Mouse (Mus musculus): ENCODE measurements around the gene Hcst. TPM values are rescaled to one million over a fixed set of nuclear protein-coding genes. Genes with fewer than 3 reads are reported as not detected.

The Hcst gene
- polyA plus RNA-seq, 1 experiment from 2014 or later, result 2.0 TPM

- Histone ChIP-seq H3K36me3 (ENCODE audit: control insufficient read depth, insufficient read depth, low read length) (no peaks in the 10 kb centered on the region), H3K4me2 (ENCODE audit: low read depth, low read length) (no peak overlapping the region), H3K4me1 (replicated peaks; ENCODE audit: control insufficient read depth, insufficient read depth, low read length) (no peaks in the 10 kb centered on the region; the same call in 1 of the 2 replicates), H3K27me3 (ENCODE audit: control insufficient read depth, insufficient read depth, low read depth, low read length) (peaks cover 70% of the 10 kb centered on the region), H3K4me3 (ENCODE audit: low read length) (no peak overlapping the region), H3K9me3 (ENCODE audit: control insufficient read depth, low read length) (no peaks in the 10 kb centered on the region), H3K9ac (ENCODE audit: low read length) (no peak overlapping the region), H3K27ac (ENCODE audit: low read length) (no peak overlapping the region)
- ATAC-seq (ENCODE audit: low read depth), result no peak
- 8% methylated on average over 6 of the region's 6 CpGs for WGBS
These were observed 34.6 kb upstream of the Hcst start for GRCm38 (mm10) chr7:30454259-30454658.

DNA sequence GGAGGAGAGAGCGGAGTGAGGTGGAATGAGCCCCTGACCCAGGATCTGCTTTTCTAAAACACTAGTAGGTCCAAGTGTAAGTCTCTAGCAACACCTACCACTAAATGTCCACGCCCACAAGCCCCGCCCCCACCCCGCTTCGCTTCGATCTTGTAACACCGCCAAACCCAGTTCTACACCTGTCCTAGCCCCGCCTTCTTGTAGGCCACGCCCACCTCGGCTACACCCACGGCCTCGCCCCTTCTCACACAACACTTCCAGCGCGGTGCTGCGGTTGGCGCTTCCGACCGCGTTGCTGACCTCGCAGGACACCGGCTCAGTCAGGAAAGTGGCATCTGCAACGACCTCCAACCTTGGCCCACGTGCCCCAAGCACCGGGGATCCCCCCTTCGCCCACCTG lies 34.1 kb upstream of the Hcst start:
- WGBS, result 2% methylated on average over 25 of the region's 25 CpGs
- no peak overlapping the region for H3K9ac ChIP-seq (ENCODE audit: low read length)
- H3K4me1 ChIP-seq (replicated peaks; ENCODE audit: control insufficient read depth, insufficient read depth, low read length), result no peaks in the 10 kb centered on the region; the same call in 1 of the 2 replicates
- no peaks in the 10 kb centered on the region for H3K9me3 ChIP-seq (ENCODE audit: control insufficient read depth, low read length)
- H3K27me3 ChIP-seq (ENCODE audit: control insufficient read depth, insufficient read depth, low read depth, low read length), result peaks cover 65% of the 10 kb centered on the region
- no peaks in the 10 kb centered on the region for H3K36me3 ChIP-seq (ENCODE audit: control insufficient read depth, insufficient read depth, low read length)
- H3K4me2 ChIP-seq (ENCODE audit: low read depth, low read length), result no peak overlapping the region
- H3K27ac ChIP-seq (ENCODE audit: low read length), result no peak overlapping the region
- peak; percentile 47; the same call in 1 of the 2 replicates for ATAC-seq (ENCODE audit: low read depth)
- no peak overlapping the region for H3K4me3 ChIP-seq (ENCODE audit: low read length)

DNA sequence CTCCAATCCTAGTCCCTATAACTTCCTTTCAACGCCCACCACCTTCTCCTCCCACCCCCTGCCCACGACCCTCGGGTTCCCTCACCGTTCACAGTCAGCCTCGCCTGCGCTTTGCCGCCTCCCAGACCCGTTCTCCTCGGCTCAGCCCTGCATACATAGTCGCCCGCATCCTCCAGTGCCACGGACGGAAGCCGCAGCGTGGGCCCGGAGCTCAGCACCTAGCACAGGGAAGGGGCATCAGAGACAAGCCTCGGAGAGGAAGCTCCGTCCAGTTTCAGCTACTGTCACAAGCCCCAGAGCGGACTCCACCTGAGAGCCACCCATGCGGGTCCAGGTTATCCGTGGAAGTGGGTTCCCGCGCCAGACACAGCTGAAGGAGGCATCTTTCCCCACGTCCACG lies 33.7 kb upstream of the Hcst start:
- no peak for ATAC-seq (ENCODE audit: low read depth)
- Histone ChIP-seq H3K27ac (ENCODE audit: low read length) (no peak overlapping the region), H3K4me1 (replicated peaks; ENCODE audit: control insufficient read depth, insufficient read depth, low read length) (no peaks in the 10 kb centered on the region; the same call in 1 of the 2 replicates), H3K9ac (ENCODE audit: low read length) (no peak overlapping the region), H3K27me3 (ENCODE audit: control insufficient read depth, insufficient read depth, low read depth, low read length) (peaks cover 60% of the 10 kb centered on the region), H3K9me3 (ENCODE audit: control insufficient read depth, low read length) (no peaks in the 10 kb centered on the region), H3K4me3 (ENCODE audit: low read length) (no peak overlapping the region), H3K36me3 (ENCODE audit: control insufficient read depth, insufficient read depth, low read length) (no peaks in the 10 kb centered on the region), H3K4me2 (ENCODE audit: low read depth, low read length) (no peak overlapping the region)
- 17% methylated on average over 25 of the region's 25 CpGs for WGBS

- peaks cover 3% of the 10 kb centered on the region; the same call in 1 of the 2 replicates for H3K4me1 ChIP-seq (replicated peaks; ENCODE audit: control insufficient read depth, insufficient read depth, low read length)
- no peak overlapping the region for H3K4me3 ChIP-seq (ENCODE audit: low read length)
- no peak overlapping the region for H3K9ac ChIP-seq (ENCODE audit: low read length)
- H3K9me3 ChIP-seq (ENCODE audit: control insufficient read depth, low read length), result peaks cover 4% of the 10 kb centered on the region; the same call in 1 of the 2 replicates
- ATAC-seq (ENCODE audit: low read depth), result no peak
- WGBS, result 57% methylated on average over 7 of the region's 7 CpGs
- H3K27ac ChIP-seq (ENCODE audit: low read length), result no peak overlapping the region
- H3K4me2 ChIP-seq (ENCODE audit: low read depth, low read length), result no peak overlapping the region
- peaks cover 35% of the 10 kb centered on the region for H3K27me3 ChIP-seq (ENCODE audit: control insufficient read depth, insufficient read depth, low read depth, low read length)
- H3K36me3 ChIP-seq (ENCODE audit: control insufficient read depth, insufficient read depth, low read length), result no peaks in the 10 kb centered on the region
These were observed 30.6 kb upstream of the Hcst start for GRCm38 (mm10) chr7:30450241-30450640.

DNA sequence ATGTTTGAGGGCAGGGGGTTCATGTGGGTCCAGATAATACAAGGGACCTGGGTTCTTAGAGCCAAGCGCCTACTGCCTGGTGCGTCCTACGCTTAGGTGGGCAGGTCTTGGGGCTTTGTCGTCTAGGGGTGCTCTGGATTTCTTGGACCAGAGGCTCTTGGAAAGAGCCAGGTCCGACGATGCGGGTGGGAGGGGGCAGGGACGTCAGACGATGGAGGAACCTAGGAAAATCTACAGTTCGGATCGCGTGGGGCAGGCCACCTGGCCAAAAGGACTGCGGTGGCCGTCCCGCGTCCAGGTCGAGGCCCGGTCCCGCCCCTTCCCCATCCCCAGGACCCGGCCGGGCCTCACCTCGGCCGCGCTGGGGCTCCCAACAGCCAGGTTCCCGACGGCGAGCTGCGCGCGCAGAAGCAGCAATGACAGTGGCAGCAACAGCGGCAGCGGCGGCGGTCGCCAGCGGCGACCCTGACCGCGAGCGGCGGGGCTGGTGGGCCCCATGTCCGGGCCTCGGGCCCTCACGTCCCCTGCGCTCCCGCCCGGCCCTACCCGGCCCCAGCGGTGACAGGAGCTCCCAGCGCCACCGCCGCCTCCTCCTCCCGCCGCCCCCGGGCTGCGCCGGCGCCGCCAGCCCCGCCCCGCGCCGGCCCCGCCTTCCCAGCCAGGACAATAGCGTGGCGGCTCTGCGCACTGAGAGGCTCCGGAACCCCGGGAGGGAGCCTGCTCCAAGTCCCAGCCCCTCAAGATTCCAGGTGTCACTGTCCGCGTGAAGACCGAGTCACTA lies 25.5 kb upstream of the Hcst start, which contains the start of gene Aplp1:
Gene Aplp1 (minus strand): TSS at position 565 of the 781 bp plus-strand sequence.
- Histone ChIP-seq H3K9me3 (ENCODE audit: control insufficient read depth, low read length) (peaks cover 4% of the 10 kb centered on the region; the same call in 1 of the 2 replicates), H3K4me3 (ENCODE audit: low read length) (peak within 1 kb of the TSS; percentile 70), H3K9ac (ENCODE audit: low read length) (peak within 1 kb of the TSS; percentile 69), H3K27me3 (ENCODE audit: control insufficient read depth, insufficient read depth, low read depth, low read length) (0 out of 2 replicates have a peak, but pooled peaks cover 9% of the 10 kb centered on the region), H3K4me2 (ENCODE audit: low read depth, low read length) (peak within 1 kb of the TSS; percentile 92), H3K36me3 (ENCODE audit: control insufficient read depth, insufficient read depth, low read length) (no peaks in the 10 kb centered on the region), H3K27ac (ENCODE audit: low read length) (no peak within 1 kb of the TSS), H3K4me1 (replicated peaks; ENCODE audit: control insufficient read depth, insufficient read depth, low read length) (peaks cover 15% of the 10 kb centered on the region)
- under 1% methylated on average over 49 of the region's 72 CpGs for WGBS
- ATAC-seq (ENCODE audit: low read depth), result peak; percentile 85

- Histone ChIP-seq H3K4me1 (replicated peaks; ENCODE audit: control insufficient read depth, insufficient read depth, low read length) (peaks cover 15% of the 10 kb centered on the region), H3K27me3 (ENCODE audit: control insufficient read depth, insufficient read depth, low read depth, low read length) (0 out of 2 replicates have a peak, but pooled peaks cover 9% of the 10 kb centered on the region), H3K27ac (ENCODE audit: low read length) (no peak overlapping the region), H3K36me3 (ENCODE audit: control insufficient read depth, insufficient read depth, low read length) (no peaks in the 10 kb centered on the region), H3K4me2 (ENCODE audit: low read depth, low read length) (peak overlapping the region; percentile 92), H3K9ac (ENCODE audit: low read length) (peak overlapping the region; percentile 69), H3K9me3 (ENCODE audit: control insufficient read depth, low read length) (peaks cover 4% of the 10 kb centered on the region; the same call in 1 of the 2 replicates), H3K4me3 (ENCODE audit: low read length) (peak overlapping the region; percentile 70)
- peak; percentile 27 for ATAC-seq (ENCODE audit: low read depth)
- WGBS, result under 1% methylated on average over 37 of the region's 38 CpGs
These were observed 24.7 kb upstream of the Hcst start for GRCm38 (mm10) chr7:30444154-30444970.

DNA sequence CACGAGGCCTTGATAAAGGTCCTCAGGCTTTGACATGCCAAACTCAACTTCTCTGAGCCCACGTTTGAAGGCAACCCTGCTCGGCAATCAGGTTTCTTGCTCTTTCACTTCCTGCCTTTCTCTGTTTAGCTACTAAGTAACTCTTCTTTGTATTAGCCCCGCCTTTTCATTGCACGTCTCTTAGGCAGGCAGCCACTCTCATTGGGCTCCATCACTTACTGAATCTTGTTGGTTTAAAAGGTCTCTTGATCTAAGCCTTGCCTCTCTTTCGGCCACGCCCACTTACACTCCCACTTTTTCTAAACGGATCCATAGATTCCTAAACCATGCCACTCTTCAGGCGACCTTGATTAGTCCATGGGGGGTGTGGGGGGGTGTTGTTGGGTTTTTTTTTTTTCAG lies 24.0 kb upstream of the Hcst start:
- no peak for ATAC-seq (ENCODE audit: low read depth)
- Histone ChIP-seq H3K4me1 (replicated peaks; ENCODE audit: control insufficient read depth, insufficient read depth, low read length) (peaks cover 15% of the 10 kb centered on the region), H3K27me3 (ENCODE audit: control insufficient read depth, insufficient read depth, low read depth, low read length) (0 out of 2 replicates have a peak, but pooled peaks cover 9% of the 10 kb centered on the region), H3K9ac (ENCODE audit: low read length) (no peak overlapping the region), H3K9me3 (ENCODE audit: control insufficient read depth, low read length) (peaks cover 4% of the 10 kb centered on the region; the same call in 1 of the 2 replicates), H3K4me3 (ENCODE audit: low read length) (no peak overlapping the region), H3K27ac (ENCODE audit: low read length) (no peak overlapping the region), H3K4me2 (ENCODE audit: low read depth, low read length) (0 out of 2 replicates have a peak overlapping the region, but pooled peaks have one; percentile 92), H3K36me3 (ENCODE audit: control insufficient read depth, insufficient read depth, low read length) (no peaks in the 10 kb centered on the region)
- 17% methylated on average over 9 of the region's 9 CpGs for WGBS

GRCm38 (mm10) chr7:30440697-30441096 lies 21.0 kb upstream of the Hcst start:
- H3K4me2 ChIP-seq (ENCODE audit: low read depth, low read length), result no peak overlapping the region
- H3K4me1 ChIP-seq (replicated peaks; ENCODE audit: control insufficient read depth, insufficient read depth, low read length), result peaks cover 14% of the 10 kb centered on the region
- ATAC-seq (ENCODE audit: low read depth), result no peak
- H3K27ac ChIP-seq (ENCODE audit: low read length), result no peak overlapping the region
- 0 out of 2 replicates have a peak, but pooled peaks cover 6% of the 10 kb centered on the region for H3K27me3 ChIP-seq (ENCODE audit: control insufficient read depth, insufficient read depth, low read depth, low read length)
- H3K36me3 ChIP-seq (ENCODE audit: control insufficient read depth, insufficient read depth, low read length), result no peaks in the 10 kb centered on the region
- 17% methylated on average over 4 of the region's 5 CpGs for WGBS
- H3K9me3 ChIP-seq (ENCODE audit: control insufficient read depth, low read length), result no peaks in the 10 kb centered on the region
- no peak overlapping the region for H3K9ac ChIP-seq (ENCODE audit: low read length)
- H3K4me3 ChIP-seq (ENCODE audit: low read length), result no peak overlapping the region

DNA sequence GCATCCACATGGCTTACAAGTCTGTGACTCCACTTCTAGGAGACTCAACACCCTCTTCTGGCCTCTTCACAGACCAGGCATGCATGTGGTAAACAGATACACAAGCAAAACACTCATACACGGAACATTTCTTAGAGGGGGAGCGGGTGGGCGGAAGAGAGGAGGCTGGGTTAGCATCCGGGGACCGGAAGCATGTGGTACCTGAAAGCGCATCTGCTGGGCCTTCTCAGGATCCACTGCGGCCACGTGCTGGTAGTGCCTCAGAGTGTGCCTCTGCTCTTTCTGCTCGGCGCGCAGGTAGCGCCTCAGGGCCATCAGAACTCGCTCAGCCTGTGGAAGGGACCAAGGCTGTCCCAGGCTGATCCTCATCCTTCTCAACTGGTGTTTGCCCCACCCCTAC lies 20.1 kb upstream of the Hcst start:
- no peak for ATAC-seq (ENCODE audit: low read depth)
- H3K36me3 ChIP-seq (ENCODE audit: control insufficient read depth, insufficient read depth, low read length), result no peaks in the 10 kb centered on the region
- H3K27ac ChIP-seq (ENCODE audit: low read length), result no peak overlapping the region
- no peak overlapping the region for H3K4me2 ChIP-seq (ENCODE audit: low read depth, low read length)
- H3K4me1 ChIP-seq (replicated peaks; ENCODE audit: control insufficient read depth, insufficient read depth, low read length), result peaks cover 8% of the 10 kb centered on the region
- H3K27me3 ChIP-seq (ENCODE audit: control insufficient read depth, insufficient read depth, low read depth, low read length), result 0 out of 2 replicates have a peak, but pooled peaks cover 2% of the 10 kb centered on the region
- H3K9me3 ChIP-seq (ENCODE audit: control insufficient read depth, low read length), result no peaks in the 10 kb centered on the region
- H3K4me3 ChIP-seq (ENCODE audit: low read length), result no peak overlapping the region
- 78% methylated on average over 13 of the region's 13 CpGs for WGBS
- H3K9ac ChIP-seq (ENCODE audit: low read length), result no peak overlapping the region

All from lung, embryonic 16.5 days (tissue).